Mouse (Mus musculus) heart, embryonic 12.5 days (tissue): ENCODE measurements around the gene Rab40b. TPM values are rescaled to one million over a fixed set of nuclear protein-coding genes. Genes with fewer than 3 reads are reported as not detected.
"Not testable (repeated sequence)": the region's sequence is repeated elsewhere in the genome, so short reads cannot be mapped to it uniquely, and the experiment has no call there.

Source experiments
- ATAC-seq: fragments of 200-750 bp; cut with Nextera tagmentation; 2 replicates; pipeline ENCODE4 v1.8.0; 2017; ENCODE audit warnings: moderate TSS enrichment, moderate library complexity; ENCODE audit not compliant: insufficient number of reproducible peaks, low FRiP score
- H3K27ac ChIP-seq: fragments of 300-500 bp; sonication (generic); 2 replicates; pipeline ENCODE4 v1.5.1; 2016; ENCODE audit warnings: mild to moderate bottlenecking, moderate library complexity; ENCODE audit not compliant: poor library complexity, severe bottlenecking
- H3K27me3 ChIP-seq: fragments of 300-500 bp; sonication (generic); replicated peaks from 2 replicates; pipeline ENCODE4 v1.6.1; 2016; ENCODE audit warnings: mild to moderate bottlenecking, moderate library complexity
- H3K36me3 ChIP-seq: fragments of 300-500 bp; sonication (generic); 2 replicates; pipeline ENCODE4 v1.6.1; 2016; ENCODE audit warnings: mild to moderate bottlenecking, moderate library complexity
- H3K4me1 ChIP-seq: fragments of 300-500 bp; sonication (generic); replicated peaks from 2 replicates; pipeline ENCODE4 v1.6.1; 2016; ENCODE audit warnings: mild to moderate bottlenecking
- H3K4me2 ChIP-seq: fragments of 300-500 bp; sonication (generic); 2 replicates; pipeline ENCODE4 v1.6.1; 2016; ENCODE audit warnings: mild to moderate bottlenecking, moderate library complexity
- H3K4me3 ChIP-seq: fragments of 300-500 bp; sonication (generic); 2 replicates; pipeline ENCODE4 v1.5.1; 2016; ENCODE audit warnings: mild to moderate bottlenecking
- H3K9ac ChIP-seq: fragments of 300-500 bp; sonication (generic); 2 replicates; pipeline ENCODE4 v1.6.1; 2016; ENCODE audit warnings: mild to moderate bottlenecking, moderate library complexity
- H3K9me3 ChIP-seq: fragments of 300-500 bp; sonication (generic); replicated peaks from 2 replicates; pipeline ENCODE4 v1.6.1; 2016; ENCODE audit warnings: mild to moderate bottlenecking, moderate library complexity
- WGBS: fragments of 180-500 bp; shearing (Covaris S2); methylation state at CpG from one replicate; pipeline ENCODE4 v1.1.7; 2016; 5-methylcytosine and 5-hydroxymethylcytosine counted together
- polyA plus RNA-seq: library from polyadenylated mRNA; unstranded; fragments of >200 nt; fragmentation: Nextera tagmentation; extraction: Ambion mirVana; gene quantifications from 2 replicates; pipeline ENCODE4 v1.2.1, GENCODE M21; 2016

The Rab40b gene
- polyA plus RNA-seq, 1 experiment from 2014 or later, result 3.8 TPM

- Histone ChIP-seq H3K4me1 (no peaks in the 10 kb centered on the region), H3K9me3 (no peaks in the 10 kb centered on the region), H3K4me2 (no peak overlapping the region), H3K27me3 (no peaks in the 10 kb centered on the region; the same call in 1 of the 2 replicates), H3K9ac (no peak overlapping the region), H3K27ac (no peak overlapping the region), H3K36me3 (no peaks in the 10 kb centered on the region), H3K4me3 (no peak overlapping the region)
- 66% methylated on average over 5 of the region's 5 CpGs for WGBS
- no peak for ATAC-seq
These were observed 20.8 kb downstream of the Rab40b start for GRCm38 (mm10) chr11:121367170-121367707.

- Histone ChIP-seq H3K27ac (no peak overlapping the region), H3K27me3 (no peaks in the 10 kb centered on the region; the same call in 1 of the 2 replicates), H3K4me3 (no peak overlapping the region), H3K36me3 (no peaks in the 10 kb centered on the region), H3K9ac (no peak overlapping the region), H3K4me1 (no peaks in the 10 kb centered on the region), H3K4me2 (no peak overlapping the region), H3K9me3 (no peaks in the 10 kb centered on the region)
- no peak for ATAC-seq
- WGBS, result 27% methylated on average over 5 of the region's 5 CpGs
These were observed 25.8 kb downstream of the Rab40b start for GRCm38 (mm10) chr11:121362212-121362611.

- H3K4me1 ChIP-seq, result peaks cover 21% of the 10 kb centered on the region
- H3K27me3 ChIP-seq, result no peaks in the 10 kb centered on the region
- peak; percentile 98 for ATAC-seq
- peak within 1 kb of the TSS; percentile 85 for H3K27ac ChIP-seq
- peak within 1 kb of the TSS; percentile 99 for H3K4me2 ChIP-seq
- H3K36me3 ChIP-seq, result peaks cover 13% of the 10 kb centered on the region
- under 1% methylated on average over 69 of the region's 69 CpGs for WGBS
- H3K9ac ChIP-seq, result peak within 1 kb of the TSS; percentile 96
- peak within 1 kb of the TSS; percentile 99 for H3K4me3 ChIP-seq
- H3K9me3 ChIP-seq, result no peaks in the 10 kb centered on the region
These were observed 33.9 kb downstream of the Rab40b start, which contains the start of gene Wdr45b for GRCm38 (mm10) chr11:121354091-121354707. Gene Wdr45b, minus strand, starts transcription at chr11:121354445.

- peaks cover 21% of the 10 kb centered on the region for H3K4me1 ChIP-seq
- peak overlapping the region; percentile 99 for H3K4me3 ChIP-seq
- peak overlapping the region; percentile 96 for H3K9ac ChIP-seq
- peak overlapping the region; percentile 85 for H3K27ac ChIP-seq
- H3K9me3 ChIP-seq, result no peaks in the 10 kb centered on the region
- no peaks in the 10 kb centered on the region for H3K27me3 ChIP-seq
- H3K4me2 ChIP-seq, result peak overlapping the region; percentile 99
- 2% methylated on average over 39 of the region's 41 CpGs for WGBS
- ATAC-seq, result peak; percentile 53; the same call in 1 of the 2 replicates
- H3K36me3 ChIP-seq, result peaks cover 19% of the 10 kb centered on the region
These were observed 34.5 kb downstream of the Rab40b start for GRCm38 (mm10) chr11:121353326-121354090.

- not testable (repeated sequence) for H3K9ac ChIP-seq, H3K9me3 ChIP-seq, H3K27me3 ChIP-seq, H3K4me3 ChIP-seq, H3K27ac ChIP-seq, H3K4me2 ChIP-seq, ATAC-seq
- Histone ChIP-seq H3K4me1 (peaks cover 21% of the 10 kb centered on the region), H3K36me3 (peaks cover 41% of the 10 kb centered on the region)
- 82% methylated on average over 3 of the region's 3 CpGs for WGBS
These were observed 39.3 kb downstream of the Rab40b start for GRCm38 (mm10) chr11:121348727-121349126.

- H3K4me1 ChIP-seq, result peaks cover 17% of the 10 kb centered on the region
These were observed 39.9 kb downstream of the Rab40b start for GRCm38 (mm10) chr11:121348166-121348565.

GRCm38 (mm10) chr11:121347036-121347435 is 41.0 kb downstream of the Rab40b start:
- Histone ChIP-seq H3K9ac (no peak overlapping the region), H3K36me3 (peaks cover 41% of the 10 kb centered on the region), H3K4me2 (no peak overlapping the region), H3K4me3 (no peak overlapping the region), H3K27me3 (no peaks in the 10 kb centered on the region), H3K9me3 (no peaks in the 10 kb centered on the region), H3K4me1 (0 out of 2 replicates have a peak, but pooled peaks cover 7% of the 10 kb centered on the region), H3K27ac (no peak overlapping the region)
- no peak for ATAC-seq
- WGBS, result 82% methylated on average over 2 of the region's 2 CpGs

More at GRCm38 (mm10) chr11:121348166-121348565, 39.9 kb downstream of the Rab40b start:
- Histone ChIP-seq H3K4me3 (no peak overlapping the region), H3K9me3 (no peaks in the 10 kb centered on the region), H3K27ac (no peak overlapping the region), H3K9ac (no peak overlapping the region), H3K27me3 (no peaks in the 10 kb centered on the region), H3K36me3 (peaks cover 41% of the 10 kb centered on the region), H3K4me2 (no peak overlapping the region)
- WGBS, result 89% methylated on average over 2 of the region's 2 CpGs
- no peak for ATAC-seq

GRCm38 (mm10) chr11:121342423-121342822 is 45.6 kb downstream of the Rab40b start:
- ATAC-seq, H3K27me3 ChIP-seq, H3K4me2 ChIP-seq, H3K4me3 ChIP-seq, H3K4me1 ChIP-seq, H3K9ac ChIP-seq, H3K27ac ChIP-seq, H3K9me3 ChIP-seq: not testable (repeated sequence)
- H3K36me3 ChIP-seq, result peaks cover 30% of the 10 kb centered on the region
- 10% methylated on average over 1 of the region's 1 CpGs for WGBS

GRCm38 (mm10) chr11:121340287-121340686 is 47.8 kb downstream of the Rab40b start:
- ATAC-seq, result no peak
- H3K4me1 ChIP-seq, result no peaks in the 10 kb centered on the region
- no peak overlapping the region for H3K9ac ChIP-seq
- H3K9me3 ChIP-seq, result no peaks in the 10 kb centered on the region
- H3K27me3 ChIP-seq, result no peaks in the 10 kb centered on the region
- WGBS, result 85% methylated on average over 1 of the region's 1 CpGs
- no peak overlapping the region for H3K4me3 ChIP-seq
- H3K4me2 ChIP-seq, result no peak overlapping the region
- H3K36me3 ChIP-seq, result peaks cover 30% of the 10 kb centered on the region
- no peak overlapping the region for H3K27ac ChIP-seq

GRCm38 (mm10) chr11:121339647-121340046 is 48.4 kb downstream of the Rab40b start:
- H3K36me3 ChIP-seq, result peaks cover 35% of the 10 kb centered on the region

GRCm38 (mm10) chr11:121331641-121332040 is 56.4 kb downstream of the Rab40b start:
- Histone ChIP-seq H3K27me3 (no peaks in the 10 kb centered on the region), H3K4me3 (no peak overlapping the region), H3K9ac (no peak overlapping the region), H3K4me1 (no peaks in the 10 kb centered on the region), H3K4me2 (no peak overlapping the region), H3K36me3 (peaks cover 82% of the 10 kb centered on the region), H3K27ac (no peak overlapping the region), H3K9me3 (no peaks in the 10 kb centered on the region)
- ATAC-seq, result no peak
- 86% methylated on average over 3 of the region's 3 CpGs for WGBS

More at GRCm38 (mm10) chr11:121339647-121340046, 48.4 kb downstream of the Rab40b start:
- no peak overlapping the region for H3K27ac ChIP-seq
- no peak overlapping the region for H3K4me3 ChIP-seq
- H3K4me2 ChIP-seq, result no peak overlapping the region
- 81% methylated on average over 1 of the region's 1 CpGs for WGBS
- no peaks in the 10 kb centered on the region for H3K4me1 ChIP-seq
- no peak overlapping the region for H3K9ac ChIP-seq
- H3K27me3 ChIP-seq, result no peaks in the 10 kb centered on the region
- no peak for ATAC-seq
- no peaks in the 10 kb centered on the region for H3K9me3 ChIP-seq
